In the genomic region with DNA sequence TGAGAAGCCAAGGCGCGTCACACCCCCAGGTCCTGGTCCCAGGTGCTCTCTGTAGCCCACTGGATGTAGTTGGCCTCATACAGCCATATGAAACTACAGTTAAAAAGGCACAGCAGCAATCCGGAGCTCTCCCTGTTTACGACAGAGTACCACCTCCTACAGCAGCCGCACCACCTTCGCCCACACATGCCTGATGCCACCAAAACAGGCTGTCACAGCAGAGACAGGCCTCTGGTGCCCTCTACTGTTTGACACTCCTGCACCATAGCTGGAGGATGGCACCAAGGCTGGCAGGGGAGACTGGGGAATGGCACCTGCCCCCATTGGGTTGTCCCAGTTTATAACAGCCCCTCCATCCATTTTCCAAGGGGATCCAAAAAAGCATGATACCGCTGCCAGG, we compare ENCODE assay signal across 9 mouse cellular contexts.
A peak's percentile ranks its signal among the peaks of the same experiment; 100 is the strongest.
DNase-seq lines count a peak whose midpoint lies in the region; ATAC-seq and TF ChIP-seq lines count a peak whose summit lies in the region.
"Had no signal": no experiment of that assay in that cellular context is flagged by ENCODE, and none has a peak within 500 bp of the region (broad histone marks: within the 10 kb centered on the region; RNA-seq: fewer than 3 reads in every experiment).

No protein-coding gene starts in this region.

- TF ChIP-seq CTCF in C2C12 (IDR thresholded peaks at IDR 0.05; ENCODE audit: control insufficient read depth, insufficient read depth, insufficient read length), result peak; percentile 83

- no peaks in the 10 kb centered on the region for H3K79me3 ChIP-seq in C2C12 (ENCODE audit: low read depth)

- no peaks in the 10 kb centered on the region for H3K79me2 ChIP-seq in C2C12 (ENCODE audit: control insufficient read depth, insufficient read depth)

- H3K4me3 ChIP-seq in C2C12 (ENCODE audit: insufficient read depth, poor library complexity, severe bottlenecking), result no peak overlapping the region
- H3K4me3 ChIP-seq: stomach, embryonic 15.5 days had no signal

- no peaks in the 10 kb centered on the region for H3K27me3 ChIP-seq in C2C12 (ENCODE audit: control insufficient read depth, insufficient read depth, insufficient read length)
- H3K27me3 ChIP-seq: stomach, embryonic 15.5 days had no signal

- no peak overlapping the region for H3ac ChIP-seq in C2C12 (ENCODE audit: control insufficient read depth, insufficient read length, low read depth)

- no peaks in the 10 kb centered on the region for H3K36me3 ChIP-seq in C2C12 (ENCODE audit: control insufficient read depth, insufficient read depth)
- H3K36me3 ChIP-seq: stomach, embryonic 15.5 days had no signal

- peak; percentile 60 for DNase-seq in Muller cell, postnatal 12 days (ENCODE audit: inconsistent ontology term)
- peak; percentile 94 to 95 for DNase-seq in cerebellum, postnatal 10 days
- peak; percentile 20 for DNase-seq in gastrocnemius, postnatal 25 days
- DNase-seq in layer of hippocampus, adult 18-20 months (ENCODE audit: low spot score in 2 of 2), result peak; percentile 83 to 94
- peak; percentile 64 to 75 for DNase-seq in lung, postnatal 4 days
- DNase-seq in right cerebral cortex, postnatal 25 days, result peak; percentile 83

- ATAC-seq in erythroid progenitor cell, adult 5-6 weeks (replicated peaks; ENCODE audit: low FRiP score, poor library complexity, severe bottlenecking), result no peak

TF ChIP-seq in C2C12, 6 proteins besides CTCF, POLR2A, EP300 and RAD21:
- TF ChIP-seq MAX (IDR thresholded peaks at IDR 0.05) (no peak), MYOD1 (IDR thresholded peaks at IDR 0.05; ENCODE audit: control insufficient read depth, insufficient read length, low read depth) (no peak), FOSL1 (IDR thresholded peaks at IDR 0.05; ENCODE audit: insufficient read depth, low read length, poor library complexity, severe bottlenecking) (no peak), MYOG (IDR thresholded peaks at IDR 0.05; ENCODE audit: control insufficient read depth, extremely low read depth, insufficient read length) (no peak), USF1 (IDR thresholded peaks at IDR 0.05; ENCODE audit: low read depth) (no peak), CEBPB (IDR thresholded peaks at IDR 0.05; ENCODE audit: low read depth) (no peak)
TF ChIP-seq in C2C12: peak in this region for 0.

Comparison
In these comparisons a context has a peak if more than half of its experiments do, and no peak if none do; other contexts are left out.
1. DNase-seq: peak in every context shown above with its lines; median percentile 94 in cerebellum, postnatal 10 days; 88 in layer of hippocampus, adult 18-20 months; 83 in right cerebral cortex, postnatal 25 days; 70 in lung, postnatal 4 days; 60 in Muller cell, postnatal 12 days; 20 in gastrocnemius, postnatal 25 days.